Mouse (Mus musculus) gastrocnemius, postnatal 36 days (tissue): ENCODE measurements around the gene Gm6217. TPM values are rescaled to one million over a fixed set of nuclear protein-coding genes. Genes with fewer than 3 reads are reported as not detected.
"Not testable (repeated sequence)": the region's sequence is repeated elsewhere in the genome, so short reads cannot be mapped to it uniquely, and the experiment has no call there.

Experiments used
- DNase-seq, 2 experiments: peaks; one replicate each; pipeline ENCODE4 v3.0.0; 2022
- intact Hi-C: fragments of 180-260 bp; cut with DNase I; formaldehyde crosslinking; loops from one replicate; pipeline ENCODE4 v1.15.1; 2025
- long read RNA-seq, 2 experiments: library from polyadenylated mRNA; stranded (forward); transcript quantifications; one replicate each; pipeline ENCODE4 v2.0.0; 2021
- total RNA-seq, 2 experiments: library from RNA; stranded (reverse); gene quantifications; 2 replicates each; pipeline ENCODE4 v1.2.3; 2021

Gm6217 gene
- not detected for total RNA-seq
- long read RNA-seq, experiment 1 = 0 reads
- long read RNA-seq, experiment 2 = 0 reads

DNA sequence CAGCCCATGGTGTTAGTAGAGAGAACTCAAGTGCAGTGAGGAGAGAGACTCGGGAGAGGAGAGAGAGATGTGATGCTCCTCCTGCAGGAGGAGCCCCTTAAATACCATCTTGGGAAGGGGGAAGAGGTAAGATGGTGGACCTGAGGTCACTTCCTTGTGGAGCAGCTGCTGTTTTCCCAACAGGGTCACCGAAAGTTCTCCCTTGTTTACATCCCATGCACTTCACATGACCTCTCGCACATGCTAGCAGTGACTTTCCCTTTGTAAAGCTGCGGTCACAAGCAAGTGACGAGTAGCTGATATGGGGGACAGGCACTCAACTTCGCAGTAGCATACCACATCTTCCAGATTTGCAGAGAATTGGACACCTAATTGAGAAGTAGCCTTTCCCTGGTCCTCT is at the start of gene Gm6217:
Gene Gm6217, minus strand, starts transcription at position 74 of the 400 bp plus-strand sequence.
- DNase-seq, intact Hi-C loops: not testable (repeated sequence)

- intact Hi-C loops = no loop called here
- no peak for DNase-seq
Observed at GRCm38 (mm10) chr1:82977840-82978239, 46.6 kb upstream of the Gm6217 start.

- intact Hi-C loops = no loop called here
Observed at GRCm38 (mm10) chr1:82975750-82976149, 44.6 kb upstream of the Gm6217 start.

DNA sequence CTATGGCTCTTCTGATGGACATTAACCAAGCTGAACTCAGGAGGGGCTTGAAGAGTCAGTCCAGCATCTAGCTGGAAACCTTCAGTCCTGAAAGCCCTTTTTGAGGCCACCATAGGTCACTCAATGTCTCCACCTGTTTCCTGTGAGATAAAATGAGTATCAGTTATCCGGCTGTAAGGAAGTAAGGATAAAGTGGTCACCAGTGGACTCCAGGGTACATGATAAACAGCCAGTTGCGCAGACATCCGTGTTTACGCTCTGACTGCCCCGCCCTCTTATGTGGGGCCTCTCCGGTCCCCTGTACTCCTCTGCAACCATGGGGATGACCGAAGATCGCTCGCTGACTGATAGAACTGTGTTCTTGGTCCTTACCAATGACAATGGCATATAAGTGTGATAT is 43.1 kb upstream of the Gm6217 start:
- no peak for DNase-seq
- intact Hi-C loops = no loop called here

More at GRCm38 (mm10) chr1:82975750-82976149, 44.6 kb upstream of the Gm6217 start:
- DNase-seq = no peak

- intact Hi-C loops = no loop called here
- DNase-seq = no peak
Observed at GRCm38 (mm10) chr1:82973901-82974300, 42.7 kb upstream of the Gm6217 start.

DNA sequence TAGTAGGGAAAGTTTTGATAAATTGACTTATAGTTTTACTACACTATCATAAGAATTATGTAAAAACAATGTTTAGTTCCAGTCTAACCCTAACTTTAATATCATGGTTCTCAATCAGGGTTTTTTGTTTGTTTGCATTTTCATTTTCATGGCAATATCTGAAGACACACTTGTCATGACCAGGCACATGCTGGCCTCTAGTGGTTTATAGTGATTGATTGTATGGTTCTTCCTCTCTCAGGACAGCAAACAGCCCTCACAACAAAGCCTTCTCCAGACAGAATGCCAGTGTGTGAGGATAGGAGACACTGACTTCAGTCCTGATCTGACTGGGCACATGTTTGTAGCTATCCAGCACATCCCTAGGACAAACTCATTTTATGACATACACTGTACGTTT is 42.0 kb upstream of the Gm6217 start:
- intact Hi-C loops = no loop called here
- no peak for DNase-seq

- no peak for DNase-seq
- intact Hi-C loops = no loop called here
Observed at GRCm38 (mm10) chr1:82972046-82972445, 40.8 kb upstream of the Gm6217 start.

DNA sequence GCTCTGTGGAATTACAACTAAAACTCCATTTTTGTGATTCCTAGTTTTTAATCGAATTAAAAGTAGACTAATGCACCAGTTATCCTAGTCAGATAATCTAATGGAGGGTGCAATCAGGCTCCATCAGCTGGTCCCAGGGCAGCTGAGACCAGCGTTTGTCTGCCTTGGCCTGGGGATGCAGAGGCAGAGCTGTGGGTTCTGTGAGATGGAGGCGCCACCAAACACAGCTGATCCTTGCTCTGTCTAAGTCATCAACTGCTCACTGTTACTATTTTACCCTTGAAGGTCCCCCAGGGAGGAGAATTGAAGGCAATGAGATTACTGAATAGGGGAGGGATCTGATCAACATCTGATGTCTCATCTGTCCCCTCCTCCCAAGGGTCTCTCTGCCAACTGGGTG is 35.2 kb upstream of the Gm6217 start:
- intact Hi-C loops = no loop called here
- no peak for DNase-seq

DNA sequence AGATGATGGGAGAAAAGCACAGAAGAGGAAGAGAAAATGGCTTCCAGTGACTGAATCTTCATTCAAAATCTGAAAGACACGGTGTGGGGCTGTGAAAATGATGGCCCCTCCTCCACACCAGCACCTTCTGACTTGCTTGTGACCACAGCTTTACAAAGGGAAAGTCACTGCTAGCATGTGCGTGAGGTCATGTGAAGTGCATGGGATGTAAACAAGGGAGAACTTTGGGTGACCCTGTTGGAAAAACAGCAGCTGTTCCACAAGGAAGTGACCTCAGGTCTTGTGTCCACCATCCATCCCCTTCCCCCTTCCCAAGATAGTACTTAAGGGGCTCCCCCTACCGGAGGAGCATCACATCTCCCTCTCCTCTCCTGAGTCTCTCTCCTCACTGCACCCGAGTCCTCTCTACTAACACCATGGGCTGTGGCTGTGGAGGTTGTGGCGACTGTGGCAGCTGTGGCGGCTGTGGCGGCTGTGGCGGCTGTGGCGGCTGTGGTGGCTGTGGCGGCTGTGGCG is 28.7 kb upstream of the Gm6217 start, which contains the start of gene Gm47955:
Gene Gm47955, plus strand, starts transcription at position 417 of the 516 bp plus-strand sequence.
- no peak for DNase-seq
- intact Hi-C loops = no loop called here

GRCm38 (mm10) chr1:82955913-82956312 is 24.7 kb upstream of the Gm6217 start, which contains the start of gene Gm7544:
Gene Gm7544, minus strand, starts transcription at chr1:82956013.
- intact Hi-C loops, DNase-seq: not testable (repeated sequence)

DNA sequence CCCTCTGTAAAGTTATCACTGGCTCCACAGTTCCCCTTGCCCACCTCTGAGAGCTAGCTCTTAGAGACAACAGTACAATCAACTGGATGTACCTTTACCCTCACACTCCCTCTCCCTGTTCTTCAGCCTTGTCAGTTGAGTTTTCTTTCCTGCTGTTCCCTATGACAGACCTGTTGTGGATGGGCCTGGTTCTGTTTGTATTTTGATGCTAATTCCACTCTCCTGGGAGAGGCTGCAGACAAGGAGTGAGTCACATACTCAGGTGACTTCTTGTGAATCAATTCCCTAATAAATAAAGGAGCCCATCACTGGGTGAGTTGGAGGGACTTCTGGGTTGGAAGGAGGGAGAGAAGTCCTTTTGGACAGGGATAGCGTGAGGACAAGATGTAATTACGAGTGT is 17.4 kb upstream of the Gm6217 start:
- intact Hi-C loops = no loop called here
- DNase-seq = no peak

DNA sequence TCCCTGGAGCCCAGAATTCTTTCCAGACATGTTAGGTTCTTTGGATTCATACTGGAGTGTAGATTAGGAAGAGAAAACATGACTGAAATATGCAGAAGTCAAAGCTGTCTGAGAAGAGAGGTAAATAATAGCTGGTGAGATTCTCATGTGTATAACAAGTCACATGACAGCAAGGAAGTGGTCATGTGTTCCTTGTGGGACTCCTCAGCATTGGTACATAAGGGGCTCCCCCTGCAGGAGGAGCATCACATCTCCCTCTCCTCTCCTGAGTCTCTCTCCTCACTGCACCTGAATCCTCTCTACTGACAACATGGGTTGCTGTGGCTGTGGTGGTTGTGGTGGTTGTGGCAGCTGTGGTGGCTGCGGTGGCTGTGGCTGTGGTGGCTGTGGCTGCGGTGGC is 14.8 kb upstream of the Gm6217 start:
- DNase-seq, intact Hi-C loops: not testable (repeated sequence)

DNA sequence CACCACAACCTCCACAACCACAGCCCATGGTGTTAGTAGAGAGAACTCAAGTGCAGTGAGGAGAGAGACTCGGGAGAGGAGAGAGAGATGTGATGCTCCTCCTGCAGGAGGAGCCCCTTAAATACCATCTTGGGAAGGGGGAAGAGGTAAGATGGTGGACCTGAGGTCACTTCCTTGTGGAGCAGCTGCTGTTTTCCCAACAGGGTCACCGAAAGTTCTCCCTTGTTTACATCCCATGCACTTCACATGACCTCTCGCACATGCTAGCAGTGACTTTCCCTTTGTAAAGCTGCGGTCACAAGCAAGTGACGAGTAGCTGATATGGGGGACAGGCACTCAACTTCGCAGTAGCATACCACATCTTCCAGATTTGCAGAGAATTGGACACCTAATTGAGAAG is 12.1 kb upstream of the Gm6217 start, which contains the start of gene A030003K21Rik:
Gene A030003K21Rik, minus strand, starts transcription at position 94 of the 400 bp plus-strand sequence.
- intact Hi-C loops, DNase-seq: not testable (repeated sequence)

DNA sequence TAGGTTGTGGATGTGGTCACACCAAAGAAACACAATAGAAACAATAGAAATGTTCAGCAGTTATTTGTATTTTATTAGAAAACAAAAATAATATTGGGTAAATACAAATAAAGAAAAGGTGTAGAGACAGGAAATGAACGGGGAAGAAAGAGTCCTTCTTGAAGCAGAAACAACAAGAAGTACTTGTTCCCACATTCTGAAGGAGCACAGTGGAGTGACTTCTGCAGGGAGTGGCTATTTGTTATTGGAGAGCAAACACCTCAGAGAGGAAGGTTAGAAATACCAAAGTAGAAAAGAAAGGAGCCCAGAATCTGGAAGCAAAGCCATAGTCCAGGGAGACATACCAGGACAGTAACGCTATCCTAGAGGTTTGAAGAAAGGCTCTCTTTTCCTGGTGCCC is 11.3 kb upstream of the Gm6217 start:
- DNase-seq, intact Hi-C loops: not testable (repeated sequence)

DNA sequence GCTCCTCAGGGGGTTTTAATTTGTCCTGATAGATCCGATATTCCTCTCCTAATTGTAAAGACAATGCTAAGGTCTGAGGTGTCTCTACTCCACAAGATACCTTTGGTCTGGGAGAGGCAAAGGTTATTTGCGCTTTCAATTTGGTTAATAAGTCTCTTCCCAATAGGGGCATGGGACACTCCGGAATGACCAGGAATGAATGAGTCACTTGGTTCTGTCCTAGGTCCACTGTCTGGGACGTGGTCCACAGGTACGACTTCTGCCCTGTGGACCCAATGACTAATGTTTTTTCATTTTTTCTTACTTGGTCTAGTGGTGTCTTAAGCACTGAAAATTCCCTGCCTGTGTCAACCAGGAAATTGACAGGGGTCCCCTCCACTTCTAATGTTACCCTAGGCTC is 7.5 kb upstream of the Gm6217 start:
- no peak for DNase-seq
- intact Hi-C loops = no loop called here

GRCm38 (mm10) chr1:82930558-82930957 is 641 bp downstream of the Gm6217 start:
- intact Hi-C loops = not testable (repeated sequence)

GRCm38 (mm10) chr1:82924650-82925049 is 6.5 kb downstream of the Gm6217 start, which contains the start of gene A030014E15Rik:
Gene A030014E15Rik, plus strand, starts transcription at chr1:82924917.
- DNase-seq = no peak
- intact Hi-C loops = no loop called here

More at GRCm38 (mm10) chr1:82930558-82930957, 641 bp downstream of the Gm6217 start:
- not testable (repeated sequence) for DNase-seq

DNA sequence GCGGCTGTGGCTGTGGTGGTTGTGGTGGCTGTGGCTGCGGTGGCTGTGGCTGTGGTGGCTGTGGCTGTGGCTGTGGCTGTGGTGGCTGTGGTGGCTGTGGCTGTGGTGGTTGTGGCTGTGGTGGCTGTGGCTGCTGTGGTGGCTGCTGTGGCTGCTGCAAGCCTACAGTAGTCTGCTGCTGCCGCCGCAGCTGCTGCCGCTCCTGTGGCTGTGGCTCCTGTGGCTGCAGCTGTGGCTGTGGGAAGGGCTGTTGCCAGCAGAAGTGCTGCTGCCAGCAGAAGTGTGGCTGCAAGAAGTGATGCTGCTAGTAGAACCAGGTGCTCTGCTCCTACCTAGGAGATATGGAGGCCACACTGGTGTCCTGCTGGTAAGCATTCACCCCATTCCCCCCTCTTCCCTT is 17.8 kb downstream of the Gm6217 start:
- DNase-seq, intact Hi-C loops: not testable (repeated sequence)

- intact Hi-C loops = no loop called here
- no peak for DNase-seq
Observed at GRCm38 (mm10) chr1:82913025-82913424, 18.2 kb downstream of the Gm6217 start, which contains the start of gene A030005L19Rik. Gene A030005L19Rik, plus strand, starts transcription at chr1:82913325.

GRCm38 (mm10) chr1:82905886-82906285 is 25.3 kb downstream of the Gm6217 start:
- intact Hi-C loops = no loop called here
- DNase-seq = no peak

DNA sequence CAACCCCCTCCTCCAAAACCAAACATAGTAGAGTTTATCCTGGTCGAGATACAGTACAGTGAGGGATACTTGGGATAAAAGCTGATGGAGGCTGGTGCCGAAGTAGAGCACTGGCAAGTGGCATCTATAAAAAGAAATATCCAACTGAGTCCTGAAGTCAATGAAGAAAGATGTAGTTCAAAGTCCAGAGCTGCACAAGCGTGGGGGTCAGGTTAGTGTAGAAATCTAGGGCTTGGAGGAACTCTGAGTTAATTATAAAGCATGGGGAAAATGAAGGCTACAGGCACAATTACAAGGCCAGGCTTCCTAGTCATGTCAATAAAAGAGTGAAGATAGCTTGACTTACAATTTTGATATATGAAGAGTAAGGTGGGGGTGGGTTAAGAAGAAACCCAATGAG is 30.0 kb downstream of the Gm6217 start:
- intact Hi-C loops = no loop called here
- no peak for DNase-seq

DNA sequence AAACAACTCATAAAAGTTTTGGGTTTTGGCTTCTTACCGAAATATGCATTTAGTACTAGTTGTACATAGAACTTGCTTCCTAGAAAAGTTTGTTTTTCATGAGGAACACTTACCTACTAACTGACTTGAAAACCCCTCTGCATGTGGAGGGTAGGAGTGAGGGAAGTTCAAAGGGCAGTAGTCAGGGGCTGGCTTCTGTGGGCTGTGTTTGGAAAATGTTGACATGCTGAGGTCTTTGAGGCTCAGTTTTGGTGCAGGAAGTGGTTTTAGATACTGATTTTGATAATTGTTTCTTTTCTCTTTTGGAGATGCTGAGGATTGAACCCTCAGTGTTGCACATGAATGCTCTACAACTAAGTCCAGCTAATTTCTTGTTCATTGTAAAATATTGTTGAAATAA is 30.6 kb downstream of the Gm6217 start:
- intact Hi-C loops = no loop called here
- DNase-seq = no peak
